Mouse (Mus musculus): ENCODE data around the gene Adam19. TPM values are rescaled to one million over a fixed set of nuclear protein-coding genes. Genes with fewer than 3 reads are reported as not detected.

Gene Adam19
- total and polyA plus RNA-seq, 2 experiments from 2014 or later = 15.8 to 67.9 TPM

- no peak overlapping the region for H3K9ac ChIP-seq (replicated peaks; ENCODE audit: low read depth, low read length)
- 46% methylated on average over 7 of the region's 7 CpGs for whole genome bisulfite sequencing
- H3K36me3 ChIP-seq (replicated peaks; ENCODE audit: control insufficient read depth, insufficient read depth, low read length) = no peaks in the 10 kb centered on the region
- H3K4me1 ChIP-seq (ENCODE audit: control insufficient read depth, insufficient read depth) = peaks cover 9% of the 10 kb centered on the region
- H3K4me3 ChIP-seq (ENCODE audit: low read depth, low read length) = no peak overlapping the region
- no peak for TF ChIP-seq EP300 (IDR thresholded peaks at IDR 0.05; ENCODE audit: low read depth)
- no peak for TF ChIP-seq CTCF (IDR thresholded peaks at IDR 0.05; ENCODE audit: low read depth)
- no peaks in the 10 kb centered on the region for H3K9me3 ChIP-seq (replicated peaks; ENCODE audit: control insufficient read depth, low read length)
- H3K4me2 ChIP-seq (ENCODE audit: low read depth, low read length) = no peak overlapping the region
- H3K27ac ChIP-seq (ENCODE audit: low read depth) = no peak overlapping the region
- H3K27me3 ChIP-seq (ENCODE audit: control insufficient read depth, insufficient read depth, low read length) = no peaks in the 10 kb centered on the region
- ATAC-seq (ENCODE audit: insufficient read depth, low read depth) = 0 out of 2 replicates have a peak, but pooled peaks have one; percentile 27
- peak; percentile 21 for DNase-seq (ENCODE audit: low spot score)
Observed at GRCm38 (mm10) chr11:46025962-46026392, 29.8 kb upstream of the Adam19 start.

- ATAC-seq (ENCODE audit: insufficient read depth, low read depth) (no peak), DNase-seq (ENCODE audit: low spot score) (no peak)
- no peak overlapping the region for H3K4me3 ChIP-seq (ENCODE audit: low read depth, low read length)
- no peak overlapping the region for H3K9ac ChIP-seq (replicated peaks; ENCODE audit: low read depth, low read length)
- H3K27ac ChIP-seq (ENCODE audit: low read depth) = no peak overlapping the region
- no peaks in the 10 kb centered on the region for H3K27me3 ChIP-seq (ENCODE audit: control insufficient read depth, insufficient read depth, low read length)
- WGBS = 89% methylated on average over 6 of the region's 6 CpGs
- H3K4me1 ChIP-seq (ENCODE audit: control insufficient read depth, insufficient read depth) = peaks cover 9% of the 10 kb centered on the region
- H3K4me2 ChIP-seq (ENCODE audit: low read depth, low read length) = no peak overlapping the region
- H3K36me3 ChIP-seq (replicated peaks; ENCODE audit: control insufficient read depth, insufficient read depth, low read length) = no peaks in the 10 kb centered on the region
- TF ChIP-seq CTCF (IDR thresholded peaks at IDR 0.05; ENCODE audit: low read depth) (no peak), EP300 (IDR thresholded peaks at IDR 0.05; ENCODE audit: low read depth) (no peak)
- no peaks in the 10 kb centered on the region for H3K9me3 ChIP-seq (replicated peaks; ENCODE audit: control insufficient read depth, low read length)
Observed at GRCm38 (mm10) chr11:46027952-46028814, 27.6 kb upstream of the Adam19 start.

DNA sequence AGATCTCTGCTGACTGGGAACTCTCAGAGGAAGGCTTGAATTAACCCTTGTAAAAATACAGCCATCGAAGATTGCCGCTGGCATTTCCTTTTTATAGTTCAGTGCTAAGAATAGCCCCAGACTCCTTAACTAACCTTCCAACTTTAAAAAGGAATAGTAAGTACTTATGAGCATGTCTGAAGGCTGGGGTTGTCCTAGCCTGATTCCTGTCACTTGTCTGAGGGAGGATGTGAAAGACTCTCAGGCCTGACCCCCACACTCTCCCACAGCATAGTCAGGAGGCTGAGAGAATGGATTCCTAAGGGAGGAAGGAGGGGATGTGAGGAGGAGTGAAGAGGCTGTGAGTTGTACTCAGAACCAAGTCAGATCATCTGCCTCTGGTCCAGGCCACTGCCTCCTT is 26.3 kb upstream of the Adam19 start:
- DNase-seq (ENCODE audit: low spot score) (no peak), ATAC-seq (ENCODE audit: insufficient read depth, low read depth) (no peak)
- no peaks in the 10 kb centered on the region for H3K27me3 ChIP-seq (ENCODE audit: control insufficient read depth, insufficient read depth, low read length)
- no peaks in the 10 kb centered on the region for H3K9me3 ChIP-seq (replicated peaks; ENCODE audit: control insufficient read depth, low read length)
- WGBS = 8% methylated on average over 2 of the region's 2 CpGs
- TF ChIP-seq CTCF (IDR thresholded peaks at IDR 0.05; ENCODE audit: low read depth) (no peak), EP300 (IDR thresholded peaks at IDR 0.05; ENCODE audit: low read depth) (no peak)
- no peaks in the 10 kb centered on the region for H3K36me3 ChIP-seq (replicated peaks; ENCODE audit: control insufficient read depth, insufficient read depth, low read length)
- H3K27ac ChIP-seq (ENCODE audit: low read depth) = no peak overlapping the region
- H3K4me1 ChIP-seq (ENCODE audit: control insufficient read depth, insufficient read depth) = peaks cover 9% of the 10 kb centered on the region
- H3K4me2 ChIP-seq (ENCODE audit: low read depth, low read length) = no peak overlapping the region
- H3K9ac ChIP-seq (replicated peaks; ENCODE audit: low read depth, low read length) = no peak overlapping the region
- H3K4me3 ChIP-seq (ENCODE audit: low read depth, low read length) = no peak overlapping the region

GRCm38 (mm10) chr11:46030026-46030425 is 25.8 kb upstream of the Adam19 start:
- Histone ChIP-seq H3K4me3 (ENCODE audit: low read depth, low read length) (no peak overlapping the region), H3K9me3 (replicated peaks; ENCODE audit: control insufficient read depth, low read length) (no peaks in the 10 kb centered on the region), H3K4me1 (ENCODE audit: control insufficient read depth, insufficient read depth) (peaks cover 9% of the 10 kb centered on the region), H3K9ac (replicated peaks; ENCODE audit: low read depth, low read length) (no peak overlapping the region), H3K27ac (ENCODE audit: low read depth) (no peak overlapping the region), H3K27me3 (ENCODE audit: control insufficient read depth, insufficient read depth, low read length) (no peaks in the 10 kb centered on the region), H3K36me3 (replicated peaks; ENCODE audit: control insufficient read depth, insufficient read depth, low read length) (no peaks in the 10 kb centered on the region), H3K4me2 (ENCODE audit: low read depth, low read length) (no peak overlapping the region)
- WGBS = 82% methylated on average over 2 of the region's 2 CpGs
- TF ChIP-seq CTCF (IDR thresholded peaks at IDR 0.05; ENCODE audit: low read depth) (no peak), EP300 (IDR thresholded peaks at IDR 0.05; ENCODE audit: low read depth) (no peak)
- DNase-seq (ENCODE audit: low spot score) (no peak), ATAC-seq (ENCODE audit: insufficient read depth, low read depth) (no peak)

DNA sequence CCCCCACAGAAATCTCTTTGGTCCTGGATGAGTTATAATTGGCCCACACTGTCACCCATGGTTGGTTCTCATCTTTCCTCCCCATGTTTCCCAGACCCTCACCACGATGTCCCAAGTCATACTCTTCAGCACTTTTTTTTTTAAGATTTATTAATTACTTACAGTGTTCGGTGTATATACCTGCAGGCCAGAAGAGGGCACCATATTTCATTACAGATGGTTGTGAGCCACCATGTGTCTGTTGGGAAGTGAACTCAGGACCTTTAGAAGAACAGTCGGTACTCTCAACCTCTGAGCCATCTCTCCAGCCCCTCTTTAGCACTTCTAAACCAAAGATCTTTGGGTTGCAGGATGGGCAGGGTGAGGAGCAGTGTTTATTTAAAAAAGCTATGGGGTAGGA is 24.3 kb upstream of the Adam19 start:
- ATAC-seq (ENCODE audit: insufficient read depth, low read depth) = no peak
- DNase-seq (ENCODE audit: low spot score) = no peak
- no peak overlapping the region for H3K9ac ChIP-seq (replicated peaks; ENCODE audit: low read depth, low read length)
- 46% methylated on average over 3 of the region's 3 CpGs for WGBS
- no peak overlapping the region for H3K4me2 ChIP-seq (ENCODE audit: low read depth, low read length)
- H3K9me3 ChIP-seq (replicated peaks; ENCODE audit: control insufficient read depth, low read length) = no peaks in the 10 kb centered on the region
- no peak overlapping the region for H3K27ac ChIP-seq (ENCODE audit: low read depth)
- no peaks in the 10 kb centered on the region for H3K36me3 ChIP-seq (replicated peaks; ENCODE audit: control insufficient read depth, insufficient read depth, low read length)
- TF ChIP-seq CTCF (IDR thresholded peaks at IDR 0.05; ENCODE audit: low read depth) = peak; percentile 26; the same call in 1 of the 2 replicates
- no peak for TF ChIP-seq EP300 (IDR thresholded peaks at IDR 0.05; ENCODE audit: low read depth)
- no peaks in the 10 kb centered on the region for H3K27me3 ChIP-seq (ENCODE audit: control insufficient read depth, insufficient read depth, low read length)
- peaks cover 9% of the 10 kb centered on the region for H3K4me1 ChIP-seq (ENCODE audit: control insufficient read depth, insufficient read depth)
- no peak overlapping the region for H3K4me3 ChIP-seq (ENCODE audit: low read depth, low read length)
